24 mouse cellular contexts compared by ENCODE assay signal in the genomic region with DNA sequence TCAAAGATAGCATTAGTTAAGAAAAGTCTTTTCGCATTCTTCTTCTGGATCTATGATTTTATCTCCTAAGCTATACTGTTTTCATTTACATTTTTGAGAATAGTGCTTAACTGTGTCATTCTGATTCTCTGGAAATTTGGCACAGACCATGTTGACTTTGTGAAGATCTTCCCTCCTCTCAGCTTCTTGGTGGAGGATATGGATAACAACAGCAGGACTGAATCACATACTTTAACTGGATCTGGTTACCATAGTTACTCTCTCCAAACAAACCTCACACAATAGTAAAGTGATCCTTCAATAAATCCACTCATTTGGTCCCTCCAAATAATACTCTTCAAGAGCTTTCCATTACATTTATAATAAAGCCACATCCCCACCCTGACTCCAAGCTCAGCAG.
DNase-seq lines count a peak whose midpoint lies in the region; ATAC-seq and TF ChIP-seq lines count a peak whose summit lies in the region.
"Had no signal": no experiment of that assay in that cellular context is flagged by ENCODE, and none has a peak within 500 bp of the region (broad histone marks: within the 10 kb centered on the region; RNA-seq: fewer than 3 reads in every experiment).

No protein-coding gene starts in this region.

- H3K27ac ChIP-seq in heart, postnatal 0 days (ENCODE audit: low read depth) = no peak overlapping the region
- H3K27ac ChIP-seq in limb, embryonic 14.5 days (replicated peaks; ENCODE audit: low read depth, low read length) = no peak overlapping the region
- no peak overlapping the region for H3K27ac ChIP-seq in limb, embryonic 10.5 days
- H3K27ac ChIP-seq: embryonic facial prominence, embryonic 12.5 days; forebrain, embryonic 12.5 days; forebrain, embryonic 15.5 days; gastrocnemius, adult 2 months; hindbrain, embryonic 12.5 days; hindbrain, embryonic 15.5 days had no signal

- no peak overlapping the region for H3K4me2 ChIP-seq in heart, postnatal 0 days (ENCODE audit: low read depth, low read length)
- H3K4me2 ChIP-seq in limb, embryonic 14.5 days (replicated peaks; ENCODE audit: low read depth, low read length, severe bottlenecking) = no peak overlapping the region
- H3K4me2 ChIP-seq: embryonic facial prominence, embryonic 12.5 days; forebrain, embryonic 12.5 days; forebrain, embryonic 15.5 days; heart, embryonic 11.5 days; hindbrain, embryonic 12.5 days; hindbrain, embryonic 15.5 days had no signal

- no peak for TF ChIP-seq CTCF in heart, postnatal 0 days (IDR thresholded peaks at IDR 0.05; ENCODE audit: low read depth)
- TF ChIP-seq CTCF in brain, embryonic 14.5 days (IDR thresholded peaks at IDR 0.05; ENCODE audit: borderline replicate concordance, extremely low read depth, insufficient read depth, insufficient read length) = no peak

- H3K9me3 ChIP-seq in heart, postnatal 0 days (replicated peaks; ENCODE audit: control insufficient read depth, low read length) = no peaks in the 10 kb centered on the region
- H3K9me3 ChIP-seq in limb, embryonic 14.5 days (ENCODE audit: control insufficient read depth, low read length) = no peaks in the 10 kb centered on the region
- H3K9me3 ChIP-seq in limb, embryonic 10.5 days (replicated peaks) = no peaks in the 10 kb centered on the region
- H3K9me3 ChIP-seq: embryonic facial prominence, embryonic 12.5 days; forebrain, embryonic 12.5 days; forebrain, embryonic 15.5 days; hindbrain, embryonic 12.5 days; hindbrain, embryonic 15.5 days had no signal

- no peak for ATAC-seq in heart, postnatal 0 days (ENCODE audit: insufficient read depth, low read depth)
- ATAC-seq in limb, embryonic 14.5 days (ENCODE audit: low FRiP score, low read depth) = peak; percentile 19; the same call in 1 of the 2 replicates
- ATAC-seq: CD4-positive, CD25-positive, alpha-beta regulatory T cell, adult 4 months; forebrain, embryonic 15.5 days had no signal

- no peaks in the 10 kb centered on the region for H3K27me3 ChIP-seq in heart, postnatal 0 days (ENCODE audit: control insufficient read depth, insufficient read depth, low read length)
- no peaks in the 10 kb centered on the region for H3K27me3 ChIP-seq in limb, embryonic 14.5 days (ENCODE audit: control insufficient read depth, insufficient read depth, low read length)
- no peaks in the 10 kb centered on the region for H3K27me3 ChIP-seq in limb, embryonic 10.5 days (ENCODE audit: low read depth, poor library complexity, severe bottlenecking)
- H3K27me3 ChIP-seq: embryonic facial prominence, embryonic 12.5 days; forebrain, embryonic 12.5 days; forebrain, embryonic 15.5 days; hindbrain, embryonic 12.5 days; hindbrain, embryonic 15.5 days had no signal

- H3K36me3 ChIP-seq in heart, postnatal 0 days (replicated peaks; ENCODE audit: control insufficient read depth, insufficient read depth, low read length) = no peaks in the 10 kb centered on the region
- H3K36me3 ChIP-seq in limb, embryonic 14.5 days (ENCODE audit: control insufficient read depth, insufficient read depth, low read length) = no peaks in the 10 kb centered on the region
- no peaks in the 10 kb centered on the region for H3K36me3 ChIP-seq in limb, embryonic 10.5 days
- H3K36me3 ChIP-seq: embryonic facial prominence, embryonic 12.5 days; forebrain, embryonic 12.5 days; forebrain, embryonic 15.5 days; hindbrain, embryonic 12.5 days; hindbrain, embryonic 15.5 days had no signal

- H3K4me3 ChIP-seq in heart, postnatal 0 days (ENCODE audit: low read depth, low read length) = no peak overlapping the region
- no peak overlapping the region for H3K4me3 ChIP-seq in limb, embryonic 14.5 days (replicated peaks; ENCODE audit: low read length)
- no peak overlapping the region for H3K4me3 ChIP-seq in limb, embryonic 10.5 days
- H3K4me3 ChIP-seq: embryonic facial prominence, embryonic 12.5 days; erythroblast, embryonic 14.5 days; forebrain, embryonic 12.5 days; forebrain, embryonic 15.5 days; gastrocnemius, adult 2 months; hindbrain, embryonic 12.5 days; hindbrain, embryonic 15.5 days had no signal

- no peak for TF ChIP-seq POLR2A in limb, embryonic 14.5 days (IDR thresholded peaks at IDR 0.05; ENCODE audit: borderline replicate concordance, extremely low read depth, insufficient read depth, insufficient read length)
- TF ChIP-seq POLR2A in brain, embryonic 14.5 days (IDR thresholded peaks at IDR 0.05; ENCODE audit: borderline replicate concordance, extremely low read depth, insufficient read depth, insufficient read length, poor library complexity, severe bottlenecking) = no peak

- no peak for TF ChIP-seq EP300 in heart, postnatal 0 days (IDR thresholded peaks at IDR 0.05; ENCODE audit: low read depth)

- peak; percentile 17 for DNase-seq in heart, postnatal 0 days (ENCODE audit: low spot score)
- no peak for DNase-seq in heart, postnatal 4 days
- peak; percentile 14 for DNase-seq in limb, embryonic 14.5 days (ENCODE audit: low spot score)
- DNase-seq in limb, embryonic 10.5 days (ENCODE audit: low spot score) = no peak
- peak; percentile 62 for DNase-seq in brain, adult 2 months (ENCODE audit: low read depth, low spot score)
- DNase-seq in brain, embryonic 14.5 days (ENCODE audit: low read depth) = peak; percentile 6
- DNase-seq: adrenal gland, adult 2 months; adrenal gland, postnatal 14 days; cerebellum, adult 18-20 months; cerebellum, adult 9-10 months; cerebellum, postnatal 14 days; gastrocnemius, adult 2 months; gastrocnemius, postnatal 14 days; heart, adult 11 months; heart, postnatal 10 days; heart, postnatal 36 days had no signal

- WGBS in heart, postnatal 0 days = 67% methylated on average over 1 of the region's 1 CpGs
- 97% methylated on average over 1 of the region's 1 CpGs for WGBS in limb, embryonic 14.5 days
- WGBS in limb, embryonic 10.5 days = 98% methylated on average over 1 of the region's 1 CpGs

- no peaks in the 10 kb centered on the region for H3K4me1 ChIP-seq in heart, postnatal 0 days (ENCODE audit: control insufficient read depth, insufficient read depth)
- H3K4me1 ChIP-seq in limb, embryonic 14.5 days (ENCODE audit: control insufficient read depth, insufficient read depth, low read length) = no peaks in the 10 kb centered on the region
- H3K4me1 ChIP-seq in limb, embryonic 10.5 days = no peaks in the 10 kb centered on the region
- H3K4me1 ChIP-seq: embryonic facial prominence, embryonic 12.5 days; forebrain, embryonic 12.5 days; forebrain, embryonic 15.5 days; hindbrain, embryonic 12.5 days; hindbrain, embryonic 15.5 days had no signal

- H3K9ac ChIP-seq in heart, postnatal 0 days (replicated peaks; ENCODE audit: low read depth, low read length) = no peak overlapping the region
- no peak overlapping the region for H3K9ac ChIP-seq in limb, embryonic 14.5 days (ENCODE audit: low read depth, low read length, severe bottlenecking)
- H3K9ac ChIP-seq: embryonic facial prominence, embryonic 12.5 days; forebrain, embryonic 12.5 days; forebrain, embryonic 15.5 days; hindbrain, embryonic 12.5 days; hindbrain, embryonic 15.5 days had no signal

Comparison
In these comparisons a context has a peak if more than half of its experiments do, and no peak if none do; other contexts are left out.
1. DNase-seq: peak in heart, postnatal 0 days (single experiment), limb, embryonic 14.5 days (single experiment), brain, adult 2 months (single experiment) and brain, embryonic 14.5 days (single experiment); none in heart, postnatal 4 days (single experiment) and limb, embryonic 10.5 days (single experiment).